Mouse (Mus musculus) heart, embryonic 12.5 days (tissue): ENCODE measurements around the gene Fam114a2. TPM values are rescaled to one million over a fixed set of nuclear protein-coding genes. Genes with fewer than 3 reads are reported as not detected.
A peak's percentile ranks its signal among the peaks of the same experiment; 100 is the strongest.

Source experiments
- ATAC-seq: fragments of 200-750 bp; cut with Nextera tagmentation; 2 replicates; pipeline ENCODE4 v1.8.0; 2017; ENCODE audit warnings: moderate TSS enrichment, moderate library complexity; ENCODE audit not compliant: insufficient number of reproducible peaks, low FRiP score
- H3K27ac ChIP-seq: fragments of 300-500 bp; sonication (generic); 2 replicates; pipeline ENCODE4 v1.5.1; 2016; ENCODE audit warnings: mild to moderate bottlenecking, moderate library complexity; ENCODE audit not compliant: poor library complexity, severe bottlenecking
- H3K27me3 ChIP-seq: fragments of 300-500 bp; sonication (generic); replicated peaks from 2 replicates; pipeline ENCODE4 v1.6.1; 2016; ENCODE audit warnings: mild to moderate bottlenecking, moderate library complexity
- H3K36me3 ChIP-seq: fragments of 300-500 bp; sonication (generic); 2 replicates; pipeline ENCODE4 v1.6.1; 2016; ENCODE audit warnings: mild to moderate bottlenecking, moderate library complexity
- H3K4me1 ChIP-seq: fragments of 300-500 bp; sonication (generic); replicated peaks from 2 replicates; pipeline ENCODE4 v1.6.1; 2016; ENCODE audit warnings: mild to moderate bottlenecking
- H3K4me2 ChIP-seq: fragments of 300-500 bp; sonication (generic); 2 replicates; pipeline ENCODE4 v1.6.1; 2016; ENCODE audit warnings: mild to moderate bottlenecking, moderate library complexity
- H3K4me3 ChIP-seq: fragments of 300-500 bp; sonication (generic); 2 replicates; pipeline ENCODE4 v1.5.1; 2016; ENCODE audit warnings: mild to moderate bottlenecking
- H3K9ac ChIP-seq: fragments of 300-500 bp; sonication (generic); 2 replicates; pipeline ENCODE4 v1.6.1; 2016; ENCODE audit warnings: mild to moderate bottlenecking, moderate library complexity
- H3K9me3 ChIP-seq: fragments of 300-500 bp; sonication (generic); replicated peaks from 2 replicates; pipeline ENCODE4 v1.6.1; 2016; ENCODE audit warnings: mild to moderate bottlenecking, moderate library complexity
- WGBS: fragments of 180-500 bp; shearing (Covaris S2); methylation state at CpG from one replicate; pipeline ENCODE4 v1.1.7; 2016; 5-methylcytosine and 5-hydroxymethylcytosine counted together
- polyA plus RNA-seq: library from polyadenylated mRNA; unstranded; fragments of >200 nt; fragmentation: Nextera tagmentation; extraction: Ambion mirVana; gene quantifications from 2 replicates; pipeline ENCODE4 v1.2.1, GENCODE M21; 2016

The Fam114a2 gene
- polyA plus RNA-seq, 1 experiment from 2014 or later: 69.4 TPM

DNA sequence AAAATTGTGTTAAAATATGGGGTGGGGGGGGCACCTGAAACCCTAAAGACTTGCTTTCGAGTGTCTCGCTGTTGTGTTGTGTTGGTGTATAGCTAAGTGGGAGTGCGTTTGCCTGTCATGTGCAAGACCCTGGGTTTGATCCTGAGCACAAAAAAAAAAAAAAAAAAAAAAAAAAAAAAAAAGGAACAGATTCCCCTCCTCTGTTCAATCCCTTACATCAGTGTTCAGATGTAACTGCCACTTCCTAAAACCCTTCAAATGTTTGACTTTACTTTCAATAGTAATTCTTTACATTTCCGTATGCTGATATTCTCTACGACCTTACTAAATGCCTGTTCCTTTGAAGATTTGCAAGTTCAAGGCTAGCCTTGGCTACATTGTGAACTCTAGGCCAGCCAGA, 887 bp upstream of the Fam114a2 start:
- Histone ChIP-seq H3K9ac (peak overlapping the region; percentile 92), H3K9me3 (no peaks in the 10 kb centered on the region), H3K27ac (no peak overlapping the region), H3K4me2 (peak overlapping the region; percentile 73), H3K36me3 (peaks cover 18% of the 10 kb centered on the region; the same call in 1 of the 2 replicates), H3K27me3 (no peaks in the 10 kb centered on the region), H3K4me3 (peak overlapping the region; percentile 88), H3K4me1 (peaks cover 21% of the 10 kb centered on the region)
- 81% methylated on average over 5 of the region's 5 CpGs for WGBS
- no peak for ATAC-seq

DNA sequence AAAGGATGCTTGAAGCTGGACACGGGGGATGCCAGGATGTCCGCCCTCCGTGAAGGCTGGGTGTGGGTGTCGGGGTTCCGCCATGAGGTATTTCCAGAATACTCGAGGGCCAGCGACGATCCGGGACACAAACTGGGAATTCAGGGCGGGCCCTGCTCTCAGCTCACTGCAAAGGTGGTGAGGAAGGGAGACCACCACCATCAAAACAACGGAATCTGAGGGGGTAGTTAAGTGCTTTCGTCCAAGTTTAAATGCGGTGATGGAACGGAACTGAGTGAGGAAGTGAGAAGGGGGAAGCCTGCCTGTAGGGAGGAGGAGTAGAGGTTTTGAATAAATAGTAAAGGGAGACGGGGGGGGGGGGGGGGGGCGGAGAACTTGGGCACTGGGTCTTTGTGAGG, 333 bp upstream of the Fam114a2 start:
- Histone ChIP-seq H3K4me3 (peak overlapping the region; percentile 88), H3K36me3 (peaks cover 19% of the 10 kb centered on the region; the same call in 1 of the 2 replicates), H3K4me2 (peak overlapping the region; percentile 73), H3K27ac (peak overlapping the region; percentile 17; the same call in 1 of the 2 replicates), H3K27me3 (no peaks in the 10 kb centered on the region), H3K4me1 (peaks cover 15% of the 10 kb centered on the region), H3K9me3 (no peaks in the 10 kb centered on the region), H3K9ac (peak overlapping the region; percentile 92)
- under 1% methylated on average over 15 of the region's 16 CpGs for WGBS
- peak; percentile 23; the same call in 1 of the 2 replicates for ATAC-seq

DNA sequence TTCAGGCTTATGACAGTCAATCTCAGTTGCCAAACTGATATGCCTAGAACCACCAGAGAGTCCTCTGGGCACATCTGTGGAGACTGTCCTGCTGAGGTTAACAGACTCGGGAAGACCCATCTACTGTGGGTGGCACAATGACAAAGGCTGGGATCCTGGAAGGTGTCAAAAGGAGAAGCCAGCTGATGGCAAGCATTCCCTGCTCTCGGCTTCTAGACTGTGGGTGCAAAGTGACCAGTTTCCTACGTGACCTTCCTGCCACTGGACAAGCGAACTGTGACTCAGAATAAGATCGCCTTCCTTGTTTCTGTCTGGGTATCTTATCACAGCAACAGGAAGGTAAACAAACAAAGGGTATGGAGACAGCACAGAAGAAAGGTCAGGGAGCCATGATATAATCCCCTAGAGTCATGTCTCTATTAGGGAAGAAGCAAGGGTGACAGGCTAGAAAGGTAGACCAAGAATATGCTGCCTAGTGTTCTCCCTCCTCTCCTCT, 1.4 kb downstream of the Fam114a2 start:
- no peaks in the 10 kb centered on the region for H3K27me3 ChIP-seq
- H3K4me2 ChIP-seq: peak overlapping the region; percentile 20; the same call in 1 of the 2 replicates
- 16% methylated on average over 5 of the region's 5 CpGs for WGBS
- no peak overlapping the region for H3K4me3 ChIP-seq
- H3K9me3 ChIP-seq: no peaks in the 10 kb centered on the region
- H3K27ac ChIP-seq: no peak overlapping the region
- no peak for ATAC-seq
- H3K4me1 ChIP-seq: peaks cover 13% of the 10 kb centered on the region
- no peak overlapping the region for H3K9ac ChIP-seq
- peaks cover 29% of the 10 kb centered on the region for H3K36me3 ChIP-seq

DNA sequence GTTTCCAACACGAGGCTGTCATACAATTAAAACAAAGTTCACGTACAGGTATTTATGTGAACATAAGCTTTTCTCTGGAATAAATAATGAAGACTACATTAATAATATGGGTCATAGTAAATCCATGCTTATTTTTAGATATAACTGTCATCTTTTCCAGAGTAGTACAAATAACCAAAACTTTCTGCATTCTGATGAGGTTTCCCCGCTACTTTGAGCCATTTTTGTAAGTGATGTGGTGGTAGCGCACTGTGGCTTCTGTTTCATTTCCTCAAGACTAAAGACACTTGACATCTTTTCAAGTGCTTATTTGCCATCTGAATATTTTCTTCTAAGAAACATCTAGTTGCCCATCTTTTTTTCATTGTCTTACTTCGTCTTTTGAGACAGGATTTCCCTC, 3.2 kb downstream of the Fam114a2 start:
- 88% methylated on average over 5 of the region's 5 CpGs for WGBS
- H3K4me1 ChIP-seq: peaks cover 11% of the 10 kb centered on the region
- H3K4me3 ChIP-seq: no peak overlapping the region
- no peaks in the 10 kb centered on the region for H3K9me3 ChIP-seq
- no peak overlapping the region for H3K9ac ChIP-seq
- ATAC-seq: no peak
- no peaks in the 10 kb centered on the region for H3K27me3 ChIP-seq
- no peak overlapping the region for H3K4me2 ChIP-seq
- peaks cover 34% of the 10 kb centered on the region for H3K36me3 ChIP-seq
- no peak overlapping the region for H3K27ac ChIP-seq

DNA sequence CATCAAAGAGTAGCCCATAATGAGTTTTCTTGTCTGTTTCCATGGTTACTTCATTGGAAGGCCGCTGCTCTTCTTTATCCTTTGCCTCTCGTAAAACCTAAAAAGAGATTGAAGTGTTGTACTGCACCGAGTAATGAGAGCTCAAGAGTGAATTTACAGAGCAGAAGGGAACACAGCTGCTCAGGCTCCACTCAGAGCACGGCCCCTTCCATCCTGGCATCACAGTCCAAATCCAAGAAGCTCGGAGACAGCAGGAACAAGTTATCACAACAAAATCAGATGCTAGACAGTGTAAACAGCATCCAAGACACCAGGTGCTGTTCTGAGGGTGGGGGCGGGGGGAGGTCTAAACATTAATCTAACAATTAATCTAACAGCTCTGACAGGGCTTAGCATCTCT, 11.5 kb downstream of the Fam114a2 start:
- Histone ChIP-seq H3K4me3 (no peak overlapping the region), H3K36me3 (peaks cover 71% of the 10 kb centered on the region), H3K4me1 (peaks cover 3% of the 10 kb centered on the region; the same call in 1 of the 2 replicates), H3K9ac (no peak overlapping the region), H3K27me3 (no peaks in the 10 kb centered on the region), H3K4me2 (no peak overlapping the region), H3K27ac (no peak overlapping the region), H3K9me3 (no peaks in the 10 kb centered on the region)
- 80% methylated on average over 6 of the region's 6 CpGs for WGBS
- no peak for ATAC-seq

DNA sequence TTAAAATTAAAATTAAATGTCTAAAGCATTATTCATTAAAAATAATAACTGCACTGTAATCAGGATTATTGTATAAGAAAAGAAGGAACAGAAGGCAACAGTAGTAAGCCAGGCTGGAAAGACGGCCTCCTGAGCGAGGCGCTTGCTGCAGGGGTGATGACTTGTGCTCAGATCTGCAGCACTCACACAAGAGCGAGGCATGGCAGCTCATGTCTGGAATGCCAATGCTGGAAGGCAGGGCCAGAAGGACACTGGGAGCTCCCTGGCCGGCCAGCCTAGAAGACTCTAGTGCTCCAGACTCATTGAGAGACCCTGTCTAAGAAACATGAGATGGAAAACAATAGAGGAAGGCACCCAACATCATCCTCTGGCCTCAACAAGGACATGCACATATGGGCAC, 15.3 kb downstream of the Fam114a2 start:
- Histone ChIP-seq H3K4me2 (no peak overlapping the region), H3K27me3 (no peaks in the 10 kb centered on the region), H3K9me3 (no peaks in the 10 kb centered on the region), H3K4me1 (peaks cover 3% of the 10 kb centered on the region; the same call in 1 of the 2 replicates), H3K4me3 (no peak overlapping the region), H3K27ac (no peak overlapping the region), H3K9ac (no peak overlapping the region), H3K36me3 (peaks cover 76% of the 10 kb centered on the region)
- 53% methylated on average over 5 of the region's 5 CpGs for WGBS
- ATAC-seq: peak; percentile 22; the same call in 1 of the 2 replicates

DNA sequence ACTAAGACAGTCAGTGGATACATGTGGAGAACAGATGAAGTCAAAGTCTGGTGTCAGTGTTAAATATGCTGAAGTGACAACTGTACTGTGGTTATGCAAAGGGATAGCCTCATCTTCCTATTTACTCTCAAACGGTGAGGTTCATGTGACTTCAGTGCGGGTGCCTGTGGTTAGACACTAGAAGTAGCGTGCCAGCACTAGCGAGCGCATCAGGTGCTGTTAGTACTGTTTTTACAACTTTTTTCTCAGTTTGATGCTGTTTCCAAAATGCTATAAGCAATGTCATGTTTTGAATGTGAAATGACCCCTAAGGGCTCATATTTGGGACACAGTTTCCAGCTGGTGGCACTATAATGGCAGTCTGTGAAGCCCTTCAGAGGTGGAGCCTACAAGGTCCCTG, 20.2 kb downstream of the Fam114a2 start:
- H3K4me2 ChIP-seq: no peak overlapping the region
- H3K4me3 ChIP-seq: no peak overlapping the region
- H3K9ac ChIP-seq: no peak overlapping the region
- ATAC-seq: no peak
- peaks cover 80% of the 10 kb centered on the region for H3K36me3 ChIP-seq
- no peak overlapping the region for H3K27ac ChIP-seq
- no peaks in the 10 kb centered on the region for H3K9me3 ChIP-seq
- peaks cover 3% of the 10 kb centered on the region; the same call in 1 of the 2 replicates for H3K4me1 ChIP-seq
- no peaks in the 10 kb centered on the region for H3K27me3 ChIP-seq
- 95% methylated on average over 5 of the region's 5 CpGs for WGBS

DNA sequence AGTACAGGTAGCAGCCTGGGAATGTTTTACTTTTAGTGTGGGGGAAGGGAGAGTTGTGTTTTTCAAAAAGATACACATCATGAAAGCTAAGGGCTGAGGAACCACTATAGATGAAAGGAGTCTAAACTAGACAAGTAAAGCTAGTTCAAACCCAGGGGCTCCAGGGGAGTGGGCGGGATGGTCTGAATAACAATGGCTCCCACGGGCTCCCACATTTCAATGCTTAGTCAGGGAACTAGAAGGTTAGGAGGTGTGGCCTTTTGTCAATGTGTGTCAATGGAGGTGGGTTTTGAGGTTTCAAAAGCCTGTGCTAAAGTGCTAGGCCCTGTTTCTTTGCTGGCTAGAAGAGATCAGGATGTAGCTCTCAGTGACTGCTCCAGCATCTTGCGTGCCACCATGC, 20.7 kb downstream of the Fam114a2 start:
- Histone ChIP-seq H3K4me1 (peaks cover 1% of the 10 kb centered on the region; the same call in 1 of the 2 replicates), H3K27me3 (no peaks in the 10 kb centered on the region), H3K4me3 (no peak overlapping the region), H3K36me3 (peaks cover 84% of the 10 kb centered on the region), H3K4me2 (no peak overlapping the region), H3K9me3 (no peaks in the 10 kb centered on the region), H3K9ac (no peak overlapping the region), H3K27ac (no peak overlapping the region)
- no peak for ATAC-seq
- 85% methylated on average over 3 of the region's 3 CpGs for WGBS

DNA sequence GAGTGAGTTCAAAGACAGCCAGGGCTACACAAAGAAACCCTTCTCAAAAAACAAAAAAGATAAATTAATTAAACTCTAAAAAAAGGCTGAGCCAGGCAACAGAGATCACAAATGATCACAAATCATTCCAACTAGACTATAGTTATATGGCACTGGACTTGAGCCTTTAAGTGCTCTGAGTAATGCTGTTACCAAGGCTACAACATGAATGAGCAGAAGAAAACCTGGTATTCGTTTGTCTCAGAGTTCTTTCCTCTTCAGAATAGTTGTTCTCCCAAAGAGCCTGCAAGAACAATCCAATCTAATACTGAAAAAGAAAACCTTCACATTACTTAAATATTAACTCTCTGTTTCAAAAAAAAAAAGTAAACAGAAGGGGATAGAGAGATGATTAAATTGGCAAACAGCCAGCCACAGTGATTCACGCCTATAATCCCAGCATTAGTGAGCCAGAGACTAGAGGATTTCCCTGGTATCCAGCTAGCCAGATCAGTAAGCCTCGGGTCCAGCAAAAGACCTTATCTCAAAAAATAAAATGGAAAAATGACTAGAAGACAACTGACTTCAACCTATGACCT, 21.9 kb downstream of the Fam114a2 start:
- Histone ChIP-seq H3K9me3 (no peaks in the 10 kb centered on the region), H3K4me3 (no peak overlapping the region), H3K4me2 (no peak overlapping the region), H3K4me1 (no peaks in the 10 kb centered on the region), H3K36me3 (peaks cover 91% of the 10 kb centered on the region), H3K27ac (no peak overlapping the region), H3K27me3 (no peaks in the 10 kb centered on the region), H3K9ac (no peak overlapping the region)
- WGBS: 69% methylated on average over 3 of the region's 3 CpGs
- ATAC-seq: no peak

DNA sequence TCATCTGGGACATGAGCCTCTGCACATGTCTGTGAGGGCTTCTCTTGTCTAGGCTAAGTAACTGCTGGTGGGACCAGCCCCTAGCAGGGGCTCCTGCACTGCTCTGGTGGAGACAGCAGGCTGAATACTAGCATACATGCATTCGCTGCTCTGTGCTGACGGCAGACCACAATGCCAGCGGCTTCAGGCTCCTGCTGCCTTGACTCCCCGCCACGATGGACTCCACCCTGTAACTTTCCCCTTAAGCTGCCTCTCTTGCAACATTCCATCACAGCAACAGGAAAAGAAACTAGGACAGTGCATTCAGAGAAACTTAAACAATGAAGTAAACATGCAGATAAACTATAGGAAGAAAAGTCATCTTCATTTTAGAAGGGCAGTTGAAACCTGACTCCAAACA, 30.0 kb downstream of the Fam114a2 start:
- Histone ChIP-seq H3K4me2 (no peak overlapping the region), H3K4me1 (peaks cover 9% of the 10 kb centered on the region; the same call in 1 of the 2 replicates), H3K9me3 (no peaks in the 10 kb centered on the region), H3K9ac (no peak overlapping the region), H3K27me3 (no peaks in the 10 kb centered on the region), H3K4me3 (no peak overlapping the region), H3K27ac (no peak overlapping the region), H3K36me3 (peaks cover 80% of the 10 kb centered on the region)
- WGBS: 59% methylated on average over 5 of the region's 5 CpGs
- ATAC-seq: no peak

DNA sequence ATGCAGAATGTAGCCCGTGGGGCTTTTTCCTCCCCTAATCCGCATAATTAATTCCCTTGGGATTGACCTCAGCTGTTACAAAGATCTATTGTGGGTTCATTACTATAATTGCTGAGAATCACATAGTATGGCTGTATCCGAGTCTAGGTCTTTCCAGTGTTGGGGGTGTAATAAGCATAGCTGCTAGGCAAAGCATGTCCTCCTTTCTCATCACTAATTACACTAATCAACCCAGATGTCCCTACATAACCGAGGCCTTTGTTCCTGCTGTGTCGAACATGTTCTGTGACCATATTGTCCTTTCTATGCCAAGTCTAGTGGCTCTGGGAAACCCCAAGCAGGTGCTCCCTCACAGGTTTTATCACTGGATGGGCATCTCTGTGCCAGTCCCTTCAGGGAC, 40.3 kb downstream of the Fam114a2 start:
- no peak overlapping the region for H3K9ac ChIP-seq
- ATAC-seq: no peak
- 0 out of 2 replicates have a peak, but pooled peaks cover 4% of the 10 kb centered on the region for H3K4me1 ChIP-seq
- H3K9me3 ChIP-seq: peaks cover 11% of the 10 kb centered on the region; the same call in 1 of the 2 replicates
- H3K4me2 ChIP-seq: no peak overlapping the region
- 0 out of 2 replicates have a peak, but pooled peaks cover 3% of the 10 kb centered on the region for H3K27me3 ChIP-seq
- H3K36me3 ChIP-seq: peaks cover 45% of the 10 kb centered on the region
- no peak overlapping the region for H3K4me3 ChIP-seq
- 91% methylated on average over 5 of the region's 5 CpGs for WGBS
- H3K27ac ChIP-seq: no peak overlapping the region
